Mouse (Mus musculus) intestine, embryonic 15.5 days (tissue): ENCODE data around the gene Ldlrad3. TPM values are rescaled to one million over a fixed set of nuclear protein-coding genes. Genes with fewer than 3 reads are reported as not detected.

Source experiments
- ATAC-seq: fragments of 200-750 bp; cut with Nextera tagmentation; 2 replicates; pipeline ENCODE4 v1.8.0; 2017; ENCODE audit warnings: moderate TSS enrichment, moderate library complexity
- H3K27ac ChIP-seq: fragments of 300-500 bp; sonication (generic); 2 replicates; pipeline ENCODE4 v1.5.1; 2015; ENCODE audit warnings: mild to moderate bottlenecking, inconsistent platforms
- H3K27me3 ChIP-seq: fragments of 300-500 bp; sonication (generic); replicated peaks from 2 replicates; pipeline ENCODE4 v1.6.1; 2015; ENCODE audit warnings: inconsistent platforms
- H3K36me3 ChIP-seq: fragments of 300-500 bp; sonication (generic); 2 replicates; pipeline ENCODE4 v1.6.1; 2015; ENCODE audit warnings: inconsistent platforms
- H3K4me1 ChIP-seq: fragments of 300-500 bp; sonication (generic); replicated peaks from 2 replicates; pipeline ENCODE4 v1.6.1; 2015; ENCODE audit warnings: inconsistent platforms
- H3K4me2 ChIP-seq: fragments of 300-500 bp; sonication (generic); replicated peaks from 2 replicates; pipeline ENCODE4 v1.6.1; 2015; ENCODE audit warnings: mild to moderate bottlenecking, inconsistent platforms
- H3K4me3 ChIP-seq: fragments of 300-500 bp; sonication (generic); replicated peaks from 2 replicates; pipeline ENCODE4 v1.5.1; 2015; ENCODE audit warnings: inconsistent platforms
- H3K9ac ChIP-seq: fragments of 300-500 bp; sonication (generic); 2 replicates; pipeline ENCODE4 v1.6.1; 2015; ENCODE audit warnings: inconsistent platforms
- H3K9me3 ChIP-seq: fragments of 300-500 bp; sonication (generic); 2 replicates; pipeline ENCODE4 v1.6.1; 2016; ENCODE audit warnings: inconsistent platforms
- WGBS: fragments of 180-500 bp; shearing (Covaris S2); methylation state at CpG from one replicate; pipeline ENCODE4 v1.1.7; 2015; 5-methylcytosine and 5-hydroxymethylcytosine counted together
- polyA plus RNA-seq: library from polyadenylated mRNA; unstranded; fragments of >200 nt; fragmentation: Nextera tagmentation; extraction: Ambion mirVana; gene quantifications from 2 replicates; pipeline ENCODE4 v1.2.1, GENCODE M21; 2015

Ldlrad3 gene
- polyA plus RNA-seq, 1 experiment from 2014 or later: 22.7 TPM

- Histone ChIP-seq H3K4me3 (no peak overlapping the region), H3K9me3 (no peaks in the 10 kb centered on the region), H3K4me1 (peaks cover 14% of the 10 kb centered on the region), H3K4me2 (no peak overlapping the region), H3K36me3 (no peaks in the 10 kb centered on the region), H3K9ac (no peak overlapping the region), H3K27ac (no peak overlapping the region), H3K27me3 (no peaks in the 10 kb centered on the region)
- no peak for ATAC-seq
- WGBS: 77% methylated on average over 2 of the region's 2 CpGs
These were observed 4.7 kb downstream of the Ldlrad3 start for GRCm38 (mm10) chr2:102181459-102181858.

DNA sequence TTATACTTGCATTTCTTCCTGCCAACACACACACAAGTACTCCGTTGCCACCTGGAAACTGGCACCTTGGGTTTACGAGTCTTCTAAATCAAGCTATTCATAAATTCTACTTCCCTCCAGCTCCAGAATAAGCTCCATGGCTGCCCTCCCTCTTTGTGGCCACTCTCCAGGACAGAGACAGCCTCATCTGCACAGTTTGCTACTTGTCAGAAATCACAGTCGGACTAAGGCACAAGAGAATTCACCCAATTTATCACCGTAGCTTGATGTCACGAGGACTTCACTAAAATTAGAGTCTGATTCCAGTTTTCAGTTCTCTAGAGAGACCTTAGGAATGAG, 9.8 kb downstream of the Ldlrad3 start:
- ATAC-seq: no peak
- no peak overlapping the region for H3K27ac ChIP-seq
- no peaks in the 10 kb centered on the region for H3K36me3 ChIP-seq
- peaks cover 3% of the 10 kb centered on the region; the same call in 1 of the 2 replicates for H3K4me1 ChIP-seq
- H3K9ac ChIP-seq: no peak overlapping the region
- H3K27me3 ChIP-seq: no peaks in the 10 kb centered on the region
- WGBS: 82% methylated on average over 5 of the region's 5 CpGs
- H3K9me3 ChIP-seq: no peaks in the 10 kb centered on the region
- H3K4me2 ChIP-seq: no peak overlapping the region
- no peak overlapping the region for H3K4me3 ChIP-seq

DNA sequence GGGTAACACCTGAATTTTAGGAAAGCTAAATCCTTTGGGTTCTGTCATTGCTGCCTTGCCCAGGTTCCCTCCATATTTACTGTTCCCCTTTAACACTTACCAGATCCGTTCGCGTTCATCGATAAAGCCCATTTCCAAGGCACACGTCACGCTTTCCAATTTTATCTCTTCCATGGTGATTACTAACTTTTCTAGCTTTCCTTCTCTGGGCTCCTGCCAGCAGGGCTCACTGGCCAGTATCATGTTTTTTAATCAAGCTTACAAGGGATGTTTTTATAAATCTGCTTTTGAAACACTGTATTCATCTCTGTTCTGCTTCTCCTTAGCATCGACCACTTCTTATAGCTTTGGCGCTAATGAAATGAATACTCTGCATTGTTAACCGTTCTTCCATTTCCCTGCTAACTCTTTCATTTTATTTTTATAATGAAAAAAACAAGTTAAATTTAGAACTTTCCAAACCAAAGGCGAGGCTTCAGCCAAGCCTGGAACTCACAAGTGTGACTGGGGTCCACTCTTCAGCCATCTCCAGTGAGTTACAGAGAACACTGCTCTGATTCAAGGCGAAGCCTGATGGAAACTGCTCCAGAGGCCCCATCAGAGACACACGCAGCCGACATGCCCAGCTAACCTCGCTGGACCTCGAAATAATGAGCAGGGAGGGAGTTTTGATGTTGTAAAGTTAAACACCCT, 10.3 kb downstream of the Ldlrad3 start:
- Histone ChIP-seq H3K27ac (no peak overlapping the region), H3K9me3 (no peaks in the 10 kb centered on the region), H3K9ac (no peak overlapping the region), H3K4me3 (no peak overlapping the region), H3K4me2 (no peak overlapping the region), H3K27me3 (no peaks in the 10 kb centered on the region), H3K36me3 (no peaks in the 10 kb centered on the region), H3K4me1 (peaks cover 3% of the 10 kb centered on the region; the same call in 1 of the 2 replicates)
- ATAC-seq: no peak
- 82% methylated on average over 15 of the region's 15 CpGs for WGBS

- Histone ChIP-seq H3K4me2 (no peak overlapping the region), H3K4me3 (no peak overlapping the region), H3K27me3 (no peaks in the 10 kb centered on the region), H3K9ac (no peak overlapping the region), H3K9me3 (no peaks in the 10 kb centered on the region), H3K4me1 (peaks cover 3% of the 10 kb centered on the region; the same call in 1 of the 2 replicates), H3K36me3 (no peaks in the 10 kb centered on the region), H3K27ac (no peak overlapping the region)
- no peak for ATAC-seq
- WGBS: 92% methylated on average over 4 of the region's 4 CpGs
These were observed 13.7 kb downstream of the Ldlrad3 start for GRCm38 (mm10) chr2:102172458-102172857.

DNA sequence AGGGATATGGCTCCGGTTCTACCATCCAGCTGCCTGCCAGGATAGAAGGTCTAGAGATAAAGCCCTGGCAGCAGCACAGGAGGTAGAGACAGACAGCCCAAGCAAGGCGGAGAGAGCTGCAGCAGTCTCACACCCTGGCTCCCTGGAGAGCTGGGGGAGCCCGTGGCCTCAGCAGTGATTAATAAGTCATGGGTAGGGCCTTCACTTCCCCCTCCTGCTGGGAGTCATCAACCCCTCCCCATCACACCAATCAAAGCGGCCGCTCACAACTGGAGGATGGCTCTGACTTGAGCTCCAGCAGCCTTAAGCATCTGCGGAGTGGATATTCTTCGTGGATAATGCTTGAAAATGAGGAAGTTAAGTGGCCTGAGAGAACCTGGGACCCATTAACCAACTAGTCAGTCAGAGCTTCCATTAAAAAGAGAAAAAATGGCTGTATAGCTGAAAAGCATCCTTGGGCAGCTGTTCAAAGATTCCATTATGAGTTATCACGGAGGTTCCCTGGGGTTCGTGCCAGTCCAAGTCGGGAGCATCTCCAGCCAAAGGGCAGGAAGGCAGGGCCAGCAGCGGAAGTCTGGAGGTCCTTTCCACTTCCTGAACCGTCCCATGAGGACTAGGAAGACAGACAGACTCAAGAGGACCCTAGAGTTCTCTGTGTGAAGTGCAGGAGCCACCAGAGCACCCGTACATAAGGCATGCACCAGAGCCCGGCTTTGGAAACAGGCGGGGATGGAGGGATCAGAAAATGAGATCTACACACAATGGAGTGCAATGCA, 19.4 kb downstream of the Ldlrad3 start:
- no peaks in the 10 kb centered on the region for H3K9me3 ChIP-seq
- no peak overlapping the region for H3K4me3 ChIP-seq
- 30% methylated on average over 15 of the region's 15 CpGs for WGBS
- peak; percentile 82 for ATAC-seq
- H3K4me2 ChIP-seq: peak overlapping the region; percentile 20
- peaks cover 10% of the 10 kb centered on the region for H3K4me1 ChIP-seq
- no peak overlapping the region for H3K9ac ChIP-seq
- peak overlapping the region; percentile 14; the same call in 1 of the 2 replicates for H3K27ac ChIP-seq
- no peaks in the 10 kb centered on the region for H3K36me3 ChIP-seq
- no peaks in the 10 kb centered on the region for H3K27me3 ChIP-seq

GRCm38 (mm10) chr2:102163106-102163505, 23.1 kb downstream of the Ldlrad3 start:
- Histone ChIP-seq H3K9me3 (no peaks in the 10 kb centered on the region), H3K4me1 (peaks cover 10% of the 10 kb centered on the region), H3K4me2 (no peak overlapping the region), H3K27ac (no peak overlapping the region), H3K36me3 (no peaks in the 10 kb centered on the region), H3K9ac (no peak overlapping the region), H3K27me3 (no peaks in the 10 kb centered on the region), H3K4me3 (no peak overlapping the region)
- ATAC-seq: no peak
- 67% methylated on average over 3 of the region's 3 CpGs for WGBS

DNA sequence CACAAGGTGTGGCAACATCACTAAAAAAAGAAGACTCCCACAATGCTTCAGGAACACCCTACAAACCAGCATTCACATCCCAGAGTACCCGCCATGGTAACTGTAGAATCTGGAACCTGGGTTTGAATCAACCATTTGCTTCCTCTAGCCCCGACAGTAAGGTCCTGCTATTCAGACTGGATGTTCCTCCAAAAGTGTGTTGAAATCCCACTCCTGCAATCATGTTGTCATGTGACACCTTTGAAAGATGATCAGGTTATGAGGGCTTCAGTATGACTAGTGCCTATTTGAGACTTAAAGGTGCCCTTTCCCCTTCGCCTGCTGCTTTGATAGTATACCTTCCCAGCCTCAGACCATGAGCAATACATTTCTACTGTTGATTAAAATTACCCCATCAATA, 28.6 kb downstream of the Ldlrad3 start:
- H3K9ac ChIP-seq: no peak overlapping the region
- H3K4me1 ChIP-seq: peaks cover 22% of the 10 kb centered on the region
- WGBS: 89% methylated on average over 3 of the region's 3 CpGs
- no peak overlapping the region for H3K27ac ChIP-seq
- no peak overlapping the region for H3K4me3 ChIP-seq
- no peaks in the 10 kb centered on the region for H3K27me3 ChIP-seq
- ATAC-seq: no peak
- H3K9me3 ChIP-seq: no peaks in the 10 kb centered on the region
- no peak overlapping the region for H3K4me2 ChIP-seq
- H3K36me3 ChIP-seq: no peaks in the 10 kb centered on the region

DNA sequence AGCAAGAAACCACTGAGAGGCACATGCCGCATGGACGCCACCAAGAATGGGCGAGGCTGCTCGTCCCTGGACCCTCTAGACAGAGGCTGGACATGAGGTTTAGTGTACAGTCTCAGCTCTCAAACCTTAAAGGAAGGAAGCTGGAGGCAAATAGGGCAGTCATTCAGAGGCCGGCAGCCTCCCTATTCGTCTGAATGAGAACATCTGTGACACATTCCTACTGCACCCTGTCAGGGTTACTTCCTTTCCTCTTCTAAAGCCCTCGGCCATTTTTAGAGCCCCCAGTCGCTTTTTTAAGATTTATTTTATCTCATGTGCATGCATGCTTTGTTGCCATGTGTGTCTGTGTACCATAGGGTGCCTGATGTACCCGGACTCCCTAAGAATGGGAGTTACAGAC, 29.2 kb downstream of the Ldlrad3 start:
- H3K4me1 ChIP-seq: peaks cover 22% of the 10 kb centered on the region
- H3K27me3 ChIP-seq: no peaks in the 10 kb centered on the region
- no peak for ATAC-seq
- no peak overlapping the region for H3K9ac ChIP-seq
- H3K27ac ChIP-seq: no peak overlapping the region
- H3K4me3 ChIP-seq: no peak overlapping the region
- H3K36me3 ChIP-seq: no peaks in the 10 kb centered on the region
- no peak overlapping the region for H3K4me2 ChIP-seq
- H3K9me3 ChIP-seq: no peaks in the 10 kb centered on the region
- WGBS: 57% methylated on average over 9 of the region's 9 CpGs

DNA sequence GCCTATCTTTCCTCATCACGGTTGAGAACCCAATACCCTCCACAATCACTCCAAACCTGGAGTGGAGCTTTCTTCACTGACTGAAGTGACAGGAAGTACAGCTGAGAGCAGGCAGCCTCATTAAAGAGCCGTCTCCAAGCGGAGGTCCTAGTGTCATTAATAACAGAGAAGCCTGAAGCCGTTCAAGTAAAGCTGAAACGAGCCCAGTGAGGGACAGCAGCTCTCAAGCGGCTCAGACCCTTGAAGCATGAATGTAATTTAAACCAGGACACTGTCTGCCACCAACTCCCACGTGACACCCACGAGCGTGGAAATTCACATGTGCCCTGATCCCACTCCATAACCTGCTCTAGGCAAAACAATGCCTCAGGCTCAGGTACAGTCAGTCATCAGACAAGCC, 29.7 kb downstream of the Ldlrad3 start:
- WGBS: 36% methylated on average over 9 of the region's 9 CpGs
- H3K4me2 ChIP-seq: no peak overlapping the region
- ATAC-seq: no peak
- no peak overlapping the region for H3K9ac ChIP-seq
- peaks cover 22% of the 10 kb centered on the region for H3K4me1 ChIP-seq
- H3K27ac ChIP-seq: no peak overlapping the region
- no peaks in the 10 kb centered on the region for H3K9me3 ChIP-seq
- H3K27me3 ChIP-seq: no peaks in the 10 kb centered on the region
- no peaks in the 10 kb centered on the region for H3K36me3 ChIP-seq
- no peak overlapping the region for H3K4me3 ChIP-seq

GRCm38 (mm10) chr2:102155306-102156015, 30.7 kb downstream of the Ldlrad3 start:
- Histone ChIP-seq H3K9ac (no peak overlapping the region), H3K27ac (no peak overlapping the region), H3K4me2 (no peak overlapping the region), H3K4me3 (no peak overlapping the region), H3K4me1 (peaks cover 22% of the 10 kb centered on the region), H3K36me3 (no peaks in the 10 kb centered on the region), H3K27me3 (no peaks in the 10 kb centered on the region), H3K9me3 (no peaks in the 10 kb centered on the region)
- ATAC-seq: no peak
- 41% methylated on average over 5 of the region's 5 CpGs for WGBS

GRCm38 (mm10) chr2:102154771-102155211, 31.4 kb downstream of the Ldlrad3 start:
- WGBS: 29% methylated on average over 6 of the region's 6 CpGs
- Histone ChIP-seq H3K4me1 (peaks cover 22% of the 10 kb centered on the region), H3K36me3 (no peaks in the 10 kb centered on the region), H3K4me3 (no peak overlapping the region), H3K27me3 (no peaks in the 10 kb centered on the region), H3K27ac (no peak overlapping the region), H3K9me3 (no peaks in the 10 kb centered on the region), H3K9ac (no peak overlapping the region), H3K4me2 (no peak overlapping the region)
- no peak for ATAC-seq

- Histone ChIP-seq H3K9me3 (no peaks in the 10 kb centered on the region), H3K36me3 (no peaks in the 10 kb centered on the region), H3K4me1 (peaks cover 22% of the 10 kb centered on the region), H3K4me3 (no peak overlapping the region), H3K27me3 (no peaks in the 10 kb centered on the region), H3K27ac (no peak overlapping the region), H3K9ac (no peak overlapping the region), H3K4me2 (no peak overlapping the region)
- peak; percentile 59 for ATAC-seq
- 25% methylated on average over 4 of the region's 4 CpGs for WGBS
These were observed 31.9 kb downstream of the Ldlrad3 start for GRCm38 (mm10) chr2:102154328-102154727.
